Mouse (Mus musculus) ovary, adult 10 weeks (tissue): ENCODE results near the gene Utp18. TPM values are rescaled to one million over a fixed set of nuclear protein-coding genes. Genes with fewer than 3 reads are reported as not detected.

Source experiments
- polyA plus RNA-seq: library from polyadenylated mRNA; stranded (reverse); fragments of 350-450 nt; fragmentation: Illumina TruSeq; extraction: RNeasy Lipid Tissue Mini Kit (QIAGEN cat#74804); gene quantifications from one replicate; pipeline ENCODE4 v1.2.3, GENCODE M21; 2014

Utp18 gene
- 73.7 TPM for polyA plus RNA-seq

DNA sequence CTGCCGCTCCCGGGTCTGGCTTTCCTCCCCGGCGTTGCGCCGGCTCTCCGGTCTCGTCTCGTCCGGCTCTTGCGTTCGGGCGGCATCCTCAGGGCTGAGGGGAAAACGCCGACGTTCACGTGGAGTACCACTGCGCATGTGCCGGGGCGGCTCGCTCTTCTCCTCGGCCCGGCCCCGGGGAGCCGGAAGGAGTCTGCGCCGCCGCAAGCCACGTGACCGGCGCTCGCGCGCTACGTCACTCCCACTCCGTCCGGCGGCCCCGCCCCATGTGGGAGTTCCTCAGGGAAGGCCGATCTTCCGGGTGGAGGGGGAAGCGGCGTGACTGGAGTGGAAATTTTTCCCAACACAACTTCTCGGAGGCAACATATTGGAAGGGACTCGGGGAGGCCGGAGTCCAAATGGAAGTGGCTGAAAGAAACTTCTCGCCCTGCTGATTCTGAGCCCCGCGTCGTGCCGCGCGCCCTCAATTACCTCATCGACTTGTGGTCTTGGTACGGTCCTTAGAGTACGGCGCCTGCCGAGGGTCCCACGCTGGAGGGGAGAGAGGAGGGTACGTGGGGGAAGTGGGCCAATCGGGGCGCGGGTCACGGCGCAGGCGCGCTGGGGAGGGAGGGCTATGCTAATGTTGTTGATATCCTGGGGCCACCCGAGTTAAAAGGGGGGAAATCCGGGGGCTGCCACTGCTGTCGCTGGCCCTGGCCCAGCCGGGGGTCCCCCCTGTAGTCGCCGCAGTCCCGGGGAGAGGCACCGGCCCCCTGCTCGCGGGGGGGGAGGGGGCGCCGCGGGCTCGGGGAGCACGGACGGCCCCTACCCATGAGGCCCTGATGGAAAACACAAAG lies at the start of gene Utp18, which contains the start of gene Mbtd1:
Utp18 (minus strand) TSS at position 195 of the 839 bp plus-strand sequence.
Mbtd1 (plus strand) TSS at position 281 of the 839 bp plus-strand sequence.

Other genes starting within 250 kb of the Utp18 start
- 152 TPM for gene Mbtd1, start 86 bp upstream of the Utp18 start, polyA plus RNA-seq
- gene Nme2, start 70.5 kb upstream of the Utp18 start, polyA plus RNA-seq: 129 TPM
- gene Gm20390, start 82.5 kb upstream of the Utp18 start, polyA plus RNA-seq: not detected
- gene Nme1, start 82.8 kb upstream of the Utp18 start, polyA plus RNA-seq: 10.7 TPM
- 145 TPM for gene Spag9, start 110.3 kb upstream of the Utp18 start, polyA plus RNA-seq